Mouse (Mus musculus): ENCODE data around the gene Gprc5b.

Gprc5b gene

GRCm38 (mm10) chr7:118947241-118947640 is 47.8 kb downstream of the Gprc5b start:
- DNase-seq: no peak

GRCm38 (mm10) chr7:118944884-118945283 is 50.1 kb downstream of the Gprc5b start:
- no peak for DNase-seq

GRCm38 (mm10) chr7:118943170-118943569 is 51.8 kb downstream of the Gprc5b start:
- no peak for DNase-seq

GRCm38 (mm10) chr7:118942297-118942696 is 52.7 kb downstream of the Gprc5b start:
- DNase-seq: no peak

- DNase-seq: no peak
Observed at GRCm38 (mm10) chr7:118937469-118938387, 57.3 kb downstream of the Gprc5b start.

- no peak for DNase-seq
Observed at GRCm38 (mm10) chr7:118936844-118937243, 58.2 kb downstream of the Gprc5b start.

GRCm38 (mm10) chr7:118935306-118935705 is 59.7 kb downstream of the Gprc5b start:
- no peak for DNase-seq

- no peak for DNase-seq
Observed at GRCm38 (mm10) chr7:118931502-118932395, 63.3 kb downstream of the Gprc5b start.

GRCm38 (mm10) chr7:118929601-118930311 is 65.3 kb downstream of the Gprc5b start:
- DNase-seq: no peak

- no peak for DNase-seq
Observed at GRCm38 (mm10) chr7:118928916-118929315, 66.1 kb downstream of the Gprc5b start.

- DNase-seq: no peak
Observed at GRCm38 (mm10) chr7:118928316-118928715, 66.7 kb downstream of the Gprc5b start.

- no peak for DNase-seq
Observed at GRCm38 (mm10) chr7:118927279-118927678, 67.7 kb downstream of the Gprc5b start.

GRCm38 (mm10) chr7:118926516-118927260 is 68.3 kb downstream of the Gprc5b start:
- no peak for DNase-seq

GRCm38 (mm10) chr7:118925547-118925946 is 69.5 kb downstream of the Gprc5b start:
- no peak for DNase-seq

GRCm38 (mm10) chr7:118922441-118923202 is 72.4 kb downstream of the Gprc5b start:
- DNase-seq: no peak
